Mouse (Mus musculus): ENCODE results near the gene Rmdn3.

Rmdn3 gene

DNA sequence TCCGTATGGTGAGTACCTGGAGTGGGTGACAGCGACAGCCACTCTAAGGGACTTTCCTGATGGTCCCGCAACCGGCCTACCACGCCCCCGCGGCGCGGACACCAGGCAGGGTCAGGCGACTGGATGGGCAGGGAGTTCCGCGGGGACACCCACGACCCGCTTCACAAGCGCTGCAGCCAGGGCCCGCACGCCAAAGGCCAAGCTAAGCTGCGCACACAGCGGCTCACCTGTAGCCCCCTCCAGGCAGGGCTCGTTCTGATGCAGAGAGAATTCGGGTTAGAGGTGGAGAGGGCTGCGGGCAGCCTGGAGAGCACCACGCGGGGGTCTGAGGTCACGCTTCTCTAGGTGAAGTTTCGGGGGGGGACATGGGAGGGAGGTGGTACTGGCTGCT lies 11.0 kb upstream of the Rmdn3 start:
- DNase-seq (ENCODE audit: low spot score): no peak

DNA sequence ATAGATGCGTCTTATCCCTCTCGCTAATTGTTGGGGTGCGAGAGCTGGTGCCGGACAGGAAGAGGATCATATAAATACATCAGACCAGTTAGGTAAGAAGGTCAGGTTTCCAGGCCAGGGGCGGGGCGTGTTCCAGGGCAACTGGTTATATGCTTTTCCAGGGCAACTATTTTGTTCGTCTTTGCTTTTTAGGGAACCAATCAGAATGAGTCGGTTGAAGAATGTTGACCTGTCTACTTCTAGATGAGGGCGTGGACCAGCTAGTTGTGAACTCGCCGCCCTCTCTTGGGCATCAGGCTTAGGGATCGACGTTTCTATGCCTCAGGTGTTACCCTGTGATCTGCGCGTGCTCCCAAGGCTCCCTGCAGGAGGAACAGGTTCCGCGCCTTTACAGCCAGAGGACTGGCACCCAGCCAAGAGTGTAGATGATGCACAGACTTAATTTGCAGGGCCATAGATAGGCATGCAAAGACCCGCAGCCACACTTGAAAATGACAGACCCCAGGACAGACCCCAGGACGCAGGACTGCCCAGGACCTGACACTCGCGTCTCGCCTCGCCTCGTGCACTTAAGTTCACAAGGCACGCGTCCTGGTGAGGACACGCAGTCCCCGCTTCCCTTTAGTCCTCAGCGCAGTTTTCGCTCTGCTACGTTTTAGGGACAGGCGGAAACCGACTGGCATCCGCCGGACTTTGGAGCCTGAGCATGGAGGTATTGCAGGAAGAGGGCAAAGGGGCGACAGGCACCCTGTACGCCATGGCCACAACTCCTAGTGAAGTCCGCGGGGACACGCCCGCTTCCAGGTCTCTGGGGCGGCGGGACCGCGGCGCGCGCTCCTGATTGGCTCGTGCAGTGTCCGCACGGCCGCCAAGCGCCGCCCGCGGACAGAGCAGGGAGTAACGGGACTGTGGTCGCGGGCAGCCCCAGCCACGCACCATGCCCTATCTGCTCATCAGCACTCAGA lies 10.3 kb upstream of the Rmdn3 start, which contains the start of gene Gchfr:
TSS of gene Gchfr (plus strand) at position 873 of the 965 bp plus-strand sequence.
- peak; percentile 20 for DNase-seq (ENCODE audit: low spot score)

DNA sequence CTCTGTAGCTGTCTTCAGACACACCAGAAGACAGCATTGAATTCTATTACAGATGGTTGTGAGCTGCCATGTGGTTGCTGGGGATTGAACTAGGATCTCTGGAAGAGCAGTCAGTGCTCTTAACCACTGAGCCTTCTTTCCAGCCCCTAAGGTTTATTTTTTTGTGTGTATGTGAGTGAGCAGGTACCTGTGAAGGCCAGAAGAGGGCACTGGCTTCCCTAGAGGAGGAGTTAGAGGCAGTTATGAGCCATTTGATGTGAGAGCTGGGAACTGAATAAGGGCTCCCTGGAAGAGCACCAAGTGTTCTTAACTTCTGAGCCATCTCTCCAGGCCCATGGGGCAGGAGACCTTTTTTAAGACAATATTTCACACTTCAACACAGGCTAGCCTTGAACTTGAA lies 8.6 kb upstream of the Rmdn3 start:
- DNase-seq (ENCODE audit: low spot score): no peak

DNA sequence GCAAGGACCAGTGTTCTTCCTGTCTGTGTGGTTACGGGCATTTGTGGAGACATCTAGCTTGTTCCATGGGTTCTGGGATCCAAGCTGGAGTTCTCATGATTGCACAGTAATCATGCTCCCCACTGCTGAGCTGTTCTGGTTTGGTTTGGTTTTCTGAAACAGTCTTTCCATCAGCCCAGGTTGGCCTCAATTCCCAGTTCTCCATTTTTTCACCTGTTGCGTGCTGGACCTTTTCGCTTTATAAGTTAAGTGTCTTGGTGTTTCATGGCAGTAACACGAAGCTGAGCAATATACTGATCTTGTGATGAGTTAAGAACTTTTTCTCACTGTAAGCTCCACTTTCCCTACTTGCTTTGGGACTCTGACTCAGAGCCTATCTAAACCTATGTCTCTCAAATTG lies 7.2 kb upstream of the Rmdn3 start:
- DNase-seq (ENCODE audit: low spot score): no peak

GRCm38 (mm10) chr2:119163135-119163534 lies 6.3 kb upstream of the Rmdn3 start:
- no peak for DNase-seq (ENCODE audit: low spot score)

- DNase-seq (ENCODE audit: low spot score): no peak
These were observed 4.4 kb upstream of the Rmdn3 start for GRCm38 (mm10) chr2:119161247-119161646.

GRCm38 (mm10) chr2:119157836-119158235 lies 1.0 kb upstream of the Rmdn3 start:
- DNase-seq (ENCODE audit: low spot score): no peak

- peak; percentile 27 for DNase-seq (ENCODE audit: low spot score)
These were observed 653 bp downstream of the Rmdn3 start for GRCm38 (mm10) chr2:119156081-119156680.

DNA sequence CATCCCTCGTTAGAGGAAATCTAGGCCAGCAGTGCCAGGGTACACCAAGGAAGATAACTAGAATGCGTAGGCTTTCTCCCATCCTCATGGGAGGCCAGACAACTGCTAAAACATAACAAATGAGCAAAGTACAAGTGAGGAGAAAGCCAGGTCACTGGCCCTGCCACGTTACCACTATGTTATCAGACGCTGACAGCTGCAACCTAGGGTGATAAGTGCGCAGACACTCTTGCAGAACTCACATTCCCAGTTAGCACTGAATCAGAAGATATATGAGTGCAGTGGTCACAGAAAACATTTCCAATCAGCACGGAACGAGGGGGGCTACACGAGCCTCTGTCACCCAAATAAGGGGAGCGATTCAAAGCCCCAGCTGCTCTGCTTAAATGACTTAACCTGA lies 1.4 kb downstream of the Rmdn3 start:
- peak; percentile 69 for DNase-seq (ENCODE audit: low spot score)

DNA sequence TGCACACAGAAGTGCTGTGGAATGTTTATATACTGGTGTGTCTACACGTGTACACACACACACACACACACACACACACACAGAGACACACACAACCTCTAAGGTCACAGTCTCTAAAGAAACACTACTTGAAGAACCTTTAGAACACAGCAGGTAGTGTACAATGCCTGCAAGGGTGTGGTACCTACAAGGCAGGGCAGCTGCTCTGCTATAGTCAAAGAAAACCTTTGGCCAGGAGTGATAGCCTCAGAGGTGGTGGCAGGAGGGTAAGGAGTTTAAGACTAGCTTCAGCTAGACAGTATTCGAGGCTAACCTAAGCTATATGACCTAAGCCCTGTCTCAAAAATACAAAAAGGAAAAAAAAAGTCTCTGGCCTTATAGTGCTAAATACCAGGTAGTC lies 2.2 kb downstream of the Rmdn3 start:
- no peak for DNase-seq (ENCODE audit: low spot score)

- DNase-seq (ENCODE audit: low spot score): no peak
These were observed 4.6 kb downstream of the Rmdn3 start for GRCm38 (mm10) chr2:119152255-119152654.

GRCm38 (mm10) chr2:119147775-119148174 lies 9.1 kb downstream of the Rmdn3 start:
- no peak for DNase-seq (ENCODE audit: low spot score)

GRCm38 (mm10) chr2:119147160-119147678 lies 9.6 kb downstream of the Rmdn3 start:
- DNase-seq (ENCODE audit: low spot score): no peak

GRCm38 (mm10) chr2:119146435-119146834 lies 10.4 kb downstream of the Rmdn3 start:
- no peak for DNase-seq (ENCODE audit: low spot score)

DNA sequence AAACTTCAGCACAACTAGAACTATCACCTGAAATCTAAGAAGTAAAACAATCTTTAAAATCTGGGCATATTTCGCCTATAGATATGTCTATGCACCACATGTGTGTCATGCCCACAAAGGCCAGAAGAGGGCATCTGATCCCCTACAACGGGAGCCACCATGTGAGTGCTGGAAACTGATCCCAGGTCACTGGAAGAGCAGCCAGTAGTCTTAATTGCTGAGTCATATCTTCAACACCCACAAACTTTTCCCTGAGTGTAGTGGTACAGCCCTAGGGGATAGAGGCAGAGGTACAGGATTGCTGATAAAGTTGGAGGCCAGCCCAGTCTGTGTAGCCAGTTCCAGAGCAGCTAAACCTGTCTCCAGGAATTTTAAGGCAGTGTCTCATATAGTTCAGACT lies 11.6 kb downstream of the Rmdn3 start:
- no peak for DNase-seq (ENCODE audit: low spot score)

DNA sequence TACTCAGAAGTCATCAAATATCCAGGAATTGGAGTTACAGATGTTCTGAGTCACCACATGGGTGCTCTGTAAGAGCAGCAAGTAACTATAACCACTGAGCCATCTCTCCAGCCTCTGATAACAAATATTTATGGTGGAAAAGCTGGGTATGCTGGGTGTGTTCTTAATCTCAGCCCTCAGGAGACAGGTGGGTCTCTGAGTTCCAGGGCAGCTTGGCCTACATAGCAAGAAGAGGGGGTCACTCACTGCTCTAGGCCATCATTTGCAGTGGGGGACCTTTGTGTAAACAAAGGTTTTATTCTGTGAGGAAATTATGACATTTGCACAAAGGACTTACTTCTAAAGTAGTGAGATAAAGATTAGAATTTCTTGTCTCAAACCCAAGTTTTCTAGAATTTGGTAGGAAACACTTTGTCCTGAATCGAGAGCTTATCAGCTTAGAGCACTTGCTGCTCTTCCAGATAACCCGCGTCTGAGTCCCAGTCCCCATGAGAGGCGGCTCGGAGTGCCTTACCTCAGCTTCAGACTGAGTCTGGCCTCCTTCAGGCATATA lies 20.4 kb downstream of the Rmdn3 start:
- DNase-seq (ENCODE audit: low spot score): peak; percentile 16

- no peak for DNase-seq (ENCODE audit: low spot score)
These were observed 43.5 kb downstream of the Rmdn3 start for GRCm38 (mm10) chr2:119113121-119113925.

DNA sequence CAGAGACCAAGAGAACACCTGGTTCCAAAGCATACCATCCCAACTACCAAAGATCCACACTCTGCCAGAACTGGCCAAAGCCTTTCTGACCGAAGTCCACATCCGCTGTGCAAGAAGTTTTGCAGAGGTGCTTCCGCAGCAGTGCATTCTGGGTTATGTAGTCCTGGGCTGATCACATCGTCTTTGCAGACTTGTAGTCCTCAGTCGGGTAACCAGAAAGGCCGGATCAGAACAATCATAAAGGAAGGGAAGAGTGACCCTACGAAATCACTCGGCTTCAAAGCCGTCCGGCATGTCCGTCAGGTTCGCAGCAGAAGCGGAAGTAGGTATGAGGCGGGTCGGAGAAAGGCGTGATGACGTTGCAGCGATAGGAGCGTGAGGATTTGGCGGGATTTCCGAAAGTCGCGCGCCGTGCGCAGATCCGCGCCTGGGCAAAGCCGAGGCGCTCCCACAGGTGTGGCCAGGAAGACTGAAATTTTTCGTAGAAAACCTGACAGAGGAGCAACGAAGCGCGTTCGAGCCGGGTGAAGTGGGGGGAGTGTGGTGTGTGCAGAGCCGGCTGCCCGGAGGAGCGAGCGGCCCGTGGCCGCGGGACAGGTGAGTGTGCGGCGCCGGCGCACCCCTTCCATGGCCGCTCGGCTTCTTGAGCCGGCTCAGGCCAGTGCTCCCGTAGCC lies 44.3 kb downstream of the Rmdn3 start, which contains the start of gene Rad51:
TSS of gene Rad51 (plus strand) at position 356 of the 675 bp plus-strand sequence.
- DNase-seq (ENCODE audit: low spot score): peak; percentile 85

GRCm38 (mm10) chr2:119111060-119111459 lies 45.8 kb downstream of the Rmdn3 start:
- no peak for DNase-seq (ENCODE audit: low spot score)

GRCm38 (mm10) chr2:119108554-119108953 lies 48.3 kb downstream of the Rmdn3 start:
- DNase-seq (ENCODE audit: low spot score): no peak

DNA sequence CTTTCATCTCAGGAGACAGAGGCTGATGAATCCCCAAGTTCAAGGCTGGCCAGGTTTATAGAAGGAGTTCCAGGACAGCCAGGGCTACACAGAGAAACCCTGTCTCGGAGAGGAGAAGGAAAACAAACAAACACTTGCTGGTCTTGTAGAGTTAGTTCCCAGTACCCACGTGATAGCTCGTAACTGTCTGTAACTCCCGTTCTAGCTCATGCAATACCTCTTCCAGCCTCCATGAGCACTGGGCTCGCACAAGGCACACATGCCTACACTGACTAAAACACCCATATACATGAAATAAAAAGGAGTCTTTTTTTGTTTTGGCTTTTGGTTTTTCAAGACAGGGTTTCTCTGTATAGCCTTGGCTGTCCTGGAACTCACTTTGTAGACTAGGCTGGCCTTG lies 50.3 kb downstream of the Rmdn3 start:
- DNase-seq (ENCODE audit: low spot score): no peak
